Mouse (Mus musculus) olfactory bulb, adult 2 months (tissue): ENCODE results near the gene Tpk1. TPM values are rescaled to one million over a fixed set of nuclear protein-coding genes. Genes with fewer than 3 reads are reported as not detected.

Experiments
- H3K27ac ChIP-seq: fragments of 200-500 bp; 2 replicates; pipeline ENCODE4 v1.5.1; 2012; ENCODE audit warnings: low read depth, low read length; ENCODE audit not compliant: insufficient read depth
- H3K4me1 ChIP-seq: fragments of 200-500 bp; 2 replicates; pipeline ENCODE4 v1.6.1; 2012; ENCODE audit warnings: low read length; ENCODE audit not compliant: control insufficient read depth, insufficient read depth
- H3K4me3 ChIP-seq: fragments of 200-500 bp; 2 replicates; pipeline ENCODE4 v1.5.1; 2012; ENCODE audit warnings: mild to moderate bottlenecking, low read depth, low read length, moderate library complexity; ENCODE audit not compliant: insufficient read depth
- CTCF ChIP-seq: fragments of 200-500 bp; IDR thresholded peaks from 2 replicates; pipeline ENCODE4 v1.5.1; 2012; ENCODE audit warnings: low read depth, mild to moderate bottlenecking, low read length, moderate library complexity; ENCODE audit not compliant: insufficient read depth
- POLR2A ChIP-seq: fragments of 200-500 bp; IDR thresholded peaks from 2 replicates; pipeline ENCODE4 v1.6.1; 2012; ENCODE audit warnings: mild to moderate bottlenecking, low read depth, low read length, moderate library complexity; ENCODE audit not compliant: insufficient read depth
- WGBS: fragments of 180-500 bp; shearing (Covaris S2); methylation state at CpG from one replicate; pipeline ENCODE4 v1.1.7; 2018; 5-methylcytosine and 5-hydroxymethylcytosine counted together
- polyA plus RNA-seq: library from polyadenylated mRNA; stranded (reverse); fragments of >200 nt; gene quantifications from 2 replicates; pipeline ENCODE4 v1.2.4, GENCODE M21; 2012; ENCODE audit warnings: low replicate concordance; ENCODE audit not compliant: missing spikeins, insufficient read depth, insufficient read length

Tpk1 gene
- polyA plus RNA-seq, 1 experiment, result not detected

DNA sequence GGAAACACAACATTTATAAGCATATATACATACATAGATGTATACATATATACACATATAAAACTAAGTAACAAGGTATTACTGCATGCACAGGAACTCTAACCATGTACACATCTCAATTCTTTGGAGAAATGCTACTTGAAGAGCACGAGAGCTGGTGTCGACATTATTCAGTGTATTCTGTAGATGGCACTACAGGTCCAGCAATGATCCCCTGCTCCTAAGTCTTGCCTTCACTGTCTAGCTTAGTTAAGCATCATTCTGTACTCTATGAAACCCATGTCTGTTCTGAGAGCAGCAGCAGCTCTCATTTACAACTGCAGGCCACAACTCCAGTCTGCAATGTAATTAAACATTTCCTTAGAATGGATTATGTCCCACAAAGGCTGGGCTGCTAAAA, 270.5 kb downstream of the Tpk1 start:
- WGBS, result 52% methylated on average over 2 of the region's 2 CpGs

DNA sequence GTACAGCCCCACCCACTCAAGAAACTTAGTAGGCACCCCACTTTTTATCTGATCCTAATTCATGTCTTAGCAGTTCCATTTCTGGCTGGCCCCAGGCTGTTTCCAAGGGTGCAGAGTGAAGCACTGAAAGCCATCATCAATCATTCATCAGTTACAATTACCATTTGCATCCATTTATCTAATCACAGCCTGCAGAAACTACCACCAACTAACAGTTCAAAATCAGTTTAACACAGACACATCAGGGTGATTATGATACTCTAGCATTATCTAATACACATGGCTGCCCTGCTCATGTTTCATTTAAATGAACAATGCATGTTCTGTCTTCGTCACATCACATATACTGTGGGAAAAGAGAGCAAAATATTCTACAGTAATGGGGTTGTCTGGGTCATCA, 274.7 kb downstream of the Tpk1 start:
- H3K27ac ChIP-seq, result no peak overlapping the region
- H3K4me3 ChIP-seq, result no peak overlapping the region
- TF ChIP-seq CTCF, result no peak
- no peak for TF ChIP-seq POLR2A
- H3K4me1 ChIP-seq, result 0 out of 2 replicates have a peak, but pooled peaks cover 2% of the 10 kb centered on the region
- WGBS, result 75% methylated on average over 1 of the region's 1 CpGs

More for the DNA sequence above, 270.5 kb downstream of the Tpk1 start:
- Histone ChIP-seq H3K27ac (no peak overlapping the region), H3K4me3 (no peak overlapping the region), H3K4me1 (no peaks in the 10 kb centered on the region)
- TF ChIP-seq POLR2A, result no peak
- TF ChIP-seq CTCF, result no peak

DNA sequence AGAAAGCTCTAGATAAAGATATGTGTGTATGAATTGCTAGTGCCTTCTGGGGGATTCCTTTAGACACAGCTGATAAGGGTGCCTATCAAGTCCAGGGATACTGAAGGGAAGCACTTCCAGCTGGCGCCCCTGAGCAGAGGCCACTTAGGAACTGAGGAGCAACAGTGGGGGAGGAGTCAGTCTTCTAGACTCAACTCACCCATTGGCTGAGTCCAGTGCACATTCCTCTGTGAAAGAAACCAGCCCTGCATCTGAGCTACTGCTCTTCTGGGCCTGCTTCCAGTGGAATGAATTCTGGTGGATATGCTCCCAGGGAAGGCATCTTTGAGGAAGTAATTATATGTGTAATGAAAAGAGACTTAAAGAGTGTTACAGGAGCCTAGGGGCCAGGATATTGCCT, 278.8 kb downstream of the Tpk1 start:
- WGBS, result 42% methylated on average over 1 of the region's 1 CpGs
- Histone ChIP-seq H3K4me3 (no peak overlapping the region), H3K4me1 (0 out of 2 replicates have a peak, but pooled peaks cover 2% of the 10 kb centered on the region), H3K27ac (no peak overlapping the region)
- TF ChIP-seq POLR2A (no peak), CTCF (no peak)

DNA sequence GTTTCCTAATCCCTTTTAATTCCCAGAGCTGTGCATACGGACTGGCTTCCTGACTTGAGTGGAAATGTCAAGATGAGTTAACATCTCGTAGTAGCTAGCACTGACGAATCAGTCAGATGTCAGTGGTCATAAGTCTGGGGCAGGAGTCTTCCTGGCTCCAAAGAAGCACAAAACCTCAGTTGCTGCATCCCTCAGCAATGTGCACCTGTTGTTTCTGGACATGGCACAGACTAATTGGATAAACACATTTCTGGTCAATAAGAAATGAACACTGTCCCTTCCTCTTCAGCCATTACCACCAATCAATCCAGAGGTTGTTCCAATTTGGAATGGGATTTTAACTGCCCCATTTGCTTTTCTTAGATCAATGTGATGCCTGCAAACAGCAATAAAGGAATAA, 281.2 kb downstream of the Tpk1 start:
- H3K27ac ChIP-seq, result no peak overlapping the region
- H3K4me1 ChIP-seq, result 0 out of 2 replicates have a peak, but pooled peaks cover 2% of the 10 kb centered on the region
- TF ChIP-seq POLR2A (no peak), CTCF (no peak)
- 88% methylated on average over 3 of the region's 3 CpGs for WGBS
- H3K4me3 ChIP-seq, result no peak overlapping the region

DNA sequence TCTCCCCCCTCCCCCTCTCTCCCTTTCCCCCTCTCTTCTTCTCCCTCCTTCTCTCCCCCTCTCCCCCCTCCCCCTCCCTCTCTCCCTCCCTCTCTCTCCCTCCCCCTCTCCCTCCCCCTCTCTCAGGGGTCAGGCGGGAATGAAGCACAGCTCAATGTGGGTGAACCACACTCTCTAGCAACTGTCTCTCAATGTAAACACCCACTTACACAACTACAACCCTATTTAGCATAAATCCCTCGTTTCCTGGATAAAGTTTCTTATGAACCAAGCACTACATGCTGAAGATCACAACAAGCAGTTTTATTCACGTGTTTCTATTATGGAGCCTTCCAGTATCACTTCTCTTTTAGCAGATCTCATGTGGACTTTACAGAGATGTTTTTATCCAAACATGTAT, 281.8 kb downstream of the Tpk1 start:
- Histone ChIP-seq H3K4me1 (0 out of 2 replicates have a peak, but pooled peaks cover 2% of the 10 kb centered on the region), H3K27ac (no peak overlapping the region), H3K4me3 (no peak overlapping the region)
- 47% methylated on average over 3 of the region's 3 CpGs for WGBS
- TF ChIP-seq CTCF (no peak), POLR2A (no peak)

DNA sequence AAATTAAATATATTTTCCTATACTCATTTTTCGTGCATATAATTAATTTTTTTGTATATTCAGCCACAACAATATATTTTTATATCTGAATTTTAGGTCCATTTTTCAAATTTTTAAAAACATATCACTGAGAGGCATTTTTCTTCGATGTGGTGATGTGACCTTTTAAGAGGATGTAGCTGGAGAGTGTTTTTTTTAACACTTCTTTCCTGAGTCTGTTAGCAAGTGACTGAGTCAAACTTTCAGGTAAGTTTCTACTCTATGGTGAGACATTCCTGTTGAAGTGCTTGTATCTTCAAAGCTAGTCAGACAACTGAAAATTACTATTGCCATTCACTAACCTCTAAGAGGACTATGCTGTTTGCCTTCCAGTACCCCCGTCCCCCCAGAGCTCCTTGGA, 283.3 kb downstream of the Tpk1 start:
- no peak overlapping the region for H3K4me3 ChIP-seq
- 89% methylated on average over 3 of the region's 3 CpGs for WGBS
- no peak overlapping the region for H3K27ac ChIP-seq
- TF ChIP-seq CTCF (no peak), POLR2A (no peak)
- H3K4me1 ChIP-seq, result 0 out of 2 replicates have a peak, but pooled peaks cover 2% of the 10 kb centered on the region

DNA sequence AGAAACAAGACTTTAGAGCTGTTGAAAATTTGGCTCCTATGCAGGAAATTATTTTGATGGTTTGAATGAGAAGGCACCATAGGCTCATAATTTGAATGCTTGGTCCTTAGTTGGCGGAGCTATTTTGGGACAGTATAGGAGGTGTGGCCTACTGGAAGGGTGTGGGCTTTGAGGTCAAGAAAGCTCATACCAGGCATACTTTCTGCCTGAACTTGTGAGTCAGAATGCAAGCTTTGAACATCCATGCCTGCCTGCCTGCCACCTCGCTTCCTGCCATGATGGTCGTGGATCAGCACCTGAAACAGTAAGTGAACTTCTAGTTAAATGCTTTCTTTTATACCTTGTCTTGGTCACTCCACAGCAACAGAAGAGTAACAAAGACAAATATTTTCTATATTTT, 283.8 kb downstream of the Tpk1 start:
- WGBS, result 94% methylated on average over 3 of the region's 3 CpGs

DNA sequence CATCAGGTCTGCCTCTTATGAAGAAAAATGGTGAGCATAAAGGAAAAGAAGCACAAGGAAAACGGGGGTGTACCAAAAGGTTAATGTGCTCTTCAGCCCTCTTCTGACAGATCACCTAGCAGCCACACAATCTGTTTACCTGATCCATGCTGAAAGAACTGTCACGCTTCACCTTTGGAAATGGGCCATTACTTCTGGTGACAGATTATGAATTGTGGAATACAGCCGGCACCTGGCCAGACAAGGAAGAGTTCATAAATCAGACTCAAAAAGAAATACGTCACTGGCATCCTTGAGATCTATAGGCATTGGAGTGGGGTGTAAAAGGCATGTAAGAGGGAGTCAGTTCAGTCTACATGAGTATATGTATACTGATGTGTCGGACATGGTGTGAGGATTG, 292.9 kb downstream of the Tpk1 start:
- TF ChIP-seq POLR2A (no peak), CTCF (no peak)
- H3K27ac ChIP-seq, result no peak overlapping the region
- H3K4me1 ChIP-seq, result no peaks in the 10 kb centered on the region
- no peak overlapping the region for H3K4me3 ChIP-seq
- WGBS, result 97% methylated on average over 5 of the region's 5 CpGs

More for the DNA sequence above, 283.8 kb downstream of the Tpk1 start:
- Histone ChIP-seq H3K4me3 (no peak overlapping the region), H3K27ac (no peak overlapping the region), H3K4me1 (0 out of 2 replicates have a peak, but pooled peaks cover 1% of the 10 kb centered on the region)
- TF ChIP-seq CTCF (no peak), POLR2A (no peak)

DNA sequence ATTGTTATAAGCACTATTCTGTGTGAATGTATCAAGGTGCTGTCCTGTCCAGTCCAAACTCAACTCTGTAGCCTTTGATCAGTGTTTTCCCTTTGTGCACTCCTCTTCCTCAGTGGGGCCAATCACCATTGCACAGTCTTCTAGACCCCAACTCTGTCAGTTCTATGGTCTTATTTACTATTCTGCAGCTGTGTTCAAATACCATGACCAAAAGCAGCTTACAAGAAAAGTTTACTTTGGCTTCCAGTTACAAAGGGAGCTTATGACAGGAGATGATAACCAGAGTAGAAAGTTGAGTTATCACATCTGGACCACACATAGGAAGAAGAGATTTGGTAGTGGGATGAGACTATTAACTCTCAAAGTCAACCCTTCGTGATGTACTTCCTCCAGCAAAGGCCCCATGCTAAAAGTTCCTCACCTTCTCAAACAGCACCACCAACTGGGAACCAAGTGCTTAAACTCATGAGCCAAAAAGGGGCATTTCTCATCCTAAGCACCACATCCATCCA, 298.6 kb downstream of the Tpk1 start:
- 83% methylated on average over 1 of the region's 1 CpGs for WGBS
- Histone ChIP-seq H3K4me3 (no peak overlapping the region), H3K27ac (no peak overlapping the region), H3K4me1 (peaks cover 4% of the 10 kb centered on the region)
- TF ChIP-seq POLR2A, result no peak
- TF ChIP-seq CTCF, result no peak

DNA sequence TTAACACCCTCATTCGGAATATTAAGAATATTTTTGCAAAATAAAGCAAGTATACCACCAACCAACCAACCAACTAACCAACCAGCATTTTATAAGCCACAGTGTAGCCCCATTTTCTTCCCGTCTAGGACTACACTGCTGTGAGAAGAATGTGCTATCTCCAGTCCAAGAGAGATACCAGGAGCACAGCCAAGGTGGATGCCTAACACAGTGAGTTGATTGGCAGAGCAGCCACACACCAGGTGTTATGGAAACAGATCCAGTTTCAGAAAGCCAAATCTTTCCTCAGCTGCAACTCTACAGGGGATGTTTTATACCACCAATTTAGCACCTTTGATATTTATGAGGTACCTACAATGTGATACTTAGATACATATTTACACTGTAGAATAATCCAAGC, 299.1 kb downstream of the Tpk1 start:
- H3K4me3 ChIP-seq, result no peak overlapping the region

More for the DNA sequence above, 299.1 kb downstream of the Tpk1 start:
- TF ChIP-seq POLR2A, result no peak
- no peak for TF ChIP-seq CTCF
- 76% methylated on average over 2 of the region's 2 CpGs for WGBS
- no peak overlapping the region for H3K27ac ChIP-seq
- peaks cover 4% of the 10 kb centered on the region for H3K4me1 ChIP-seq
